In the genomic region with DNA sequence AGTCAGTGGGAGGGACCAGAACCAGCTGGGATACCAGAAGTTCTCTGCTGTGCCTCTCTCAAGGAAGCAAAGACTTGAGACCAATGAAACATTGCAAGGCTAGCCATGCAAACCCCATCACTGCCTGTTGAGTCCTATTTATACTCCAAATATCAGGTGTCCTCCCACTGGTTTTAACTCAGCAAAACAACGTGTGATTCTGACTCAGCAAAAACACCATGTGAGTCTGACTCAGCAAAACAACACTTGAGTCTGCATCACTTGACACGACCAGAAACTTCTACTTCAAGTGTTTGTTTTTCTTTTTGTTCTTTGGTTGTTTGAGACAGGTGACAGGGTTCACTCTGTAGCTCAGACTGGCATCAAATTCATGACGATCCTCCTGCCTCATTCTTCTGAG, we compare ENCODE assay signal across 33 mouse cellular contexts.
DNase-seq lines count a peak whose midpoint lies in the region; ATAC-seq and TF ChIP-seq lines count a peak whose summit lies in the region.
"Had no signal": no experiment of that assay in that cellular context is flagged by ENCODE, and none has a peak within 500 bp of the region (broad histone marks: within the 10 kb centered on the region; RNA-seq: fewer than 3 reads in every experiment).

No protein-coding gene starts in this region.

- no peak for TF ChIP-seq POLR2A in lung, adult 2 months (IDR thresholded peaks at IDR 0.05; ENCODE audit: borderline replicate concordance, extremely low read depth, low read depth, low read length)

- ATAC-seq in liver, embryonic 13.5 days (ENCODE audit: low read depth): peak; percentile 51; the same call in 1 of the 2 replicates
- peak; percentile 22; the same call in 1 of the 2 replicates for ATAC-seq in G1E (ENCODE audit: extremely low read depth, insufficient number of reproducible peaks, low FRiP score, poor library complexity, severe bottlenecking)
- ATAC-seq: forebrain, postnatal 0 days; hindbrain, embryonic 16.5 days; liver, postnatal 0 days; lung, postnatal 0 days; Patski had no signal

- no peak for TF ChIP-seq CTCF in G1E (IDR thresholded peaks at IDR 0.05; ENCODE audit: low read depth, low read length)
- TF ChIP-seq CTCF in lung, adult 2 months (IDR thresholded peaks at IDR 0.05; ENCODE audit: insufficient read depth, low read length): no peak

- H3K9me3 ChIP-seq in liver, embryonic 13.5 days (replicated peaks): no peaks in the 10 kb centered on the region
- peaks cover 32% of the 10 kb centered on the region for H3K9me3 ChIP-seq in G1E (replicated peaks)
- H3K9me3 ChIP-seq: forebrain, embryonic 12.5 days; kidney, embryonic 15.5 days had no signal

- H3K4me1 ChIP-seq in liver, embryonic 13.5 days (replicated peaks): no peaks in the 10 kb centered on the region
- no peaks in the 10 kb centered on the region for H3K4me1 ChIP-seq in G1E (ENCODE audit: insufficient read depth, low read depth, low read length)
- H3K4me1 ChIP-seq in lung, adult 2 months (ENCODE audit: control insufficient read depth, insufficient read depth, low read length): no peaks in the 10 kb centered on the region
- H3K4me1 ChIP-seq: forebrain, embryonic 12.5 days; kidney, embryonic 15.5 days; limb, embryonic 12.5 days had no signal

- no peak overlapping the region for H3K9ac ChIP-seq in liver, embryonic 13.5 days
- H3K9ac ChIP-seq: forebrain, embryonic 12.5 days; forebrain, postnatal 0 days; kidney, embryonic 15.5 days; limb, embryonic 12.5 days; liver, postnatal 0 days had no signal

- H3K36me3 ChIP-seq in liver, embryonic 13.5 days: no peaks in the 10 kb centered on the region
- H3K36me3 ChIP-seq in G1E (replicated peaks): no peaks in the 10 kb centered on the region
- H3K36me3 ChIP-seq: forebrain, embryonic 12.5 days; kidney, embryonic 15.5 days; limb, embryonic 12.5 days had no signal

- H3K27ac ChIP-seq in liver, embryonic 13.5 days: no peak overlapping the region
- H3K27ac ChIP-seq: forebrain, embryonic 12.5 days; heart, adult 2 months; kidney, embryonic 15.5 days; limb, embryonic 12.5 days; macrophage had no signal

- H3K4me3 ChIP-seq in liver, embryonic 13.5 days (replicated peaks): no peak overlapping the region
- H3K4me3 ChIP-seq in G1E (ENCODE audit: low read depth, low read length): no peak overlapping the region
- no peak overlapping the region for H3K4me3 ChIP-seq in lung, adult 2 months (replicated peaks; ENCODE audit: extremely low read depth, low read depth, low read length)
- H3K4me3 ChIP-seq: erythroblast, embryonic 14.5 days; forebrain, embryonic 12.5 days; heart, adult 2 months; kidney, embryonic 15.5 days; limb, embryonic 12.5 days had no signal

- H3K27me3 ChIP-seq in liver, embryonic 13.5 days: no peaks in the 10 kb centered on the region
- no peaks in the 10 kb centered on the region for H3K27me3 ChIP-seq in G1E (ENCODE audit: insufficient read depth, low read length)
- H3K27me3 ChIP-seq: forebrain, embryonic 12.5 days; kidney, embryonic 15.5 days; limb, embryonic 12.5 days; Patski had no signal

- DNase-seq in liver, embryonic 13.5 days: peak; percentile 18
- DNase-seq in liver (no peak), G1E (ENCODE audit: low spot score) (no peak), adipocyte (ENCODE audit: low spot score) (peak; percentile 2)
- DNase-seq in lung, adult 2 months: no peak
- no peak for DNase-seq in lung, postnatal 4 days
- no peak for DNase-seq in Muller cell, postnatal 12 days (ENCODE audit: inconsistent ontology term)
- DNase-seq: adrenal gland, adult 2 months; adrenal gland, postnatal 36 days; cerebellum, adult 2 months; cerebellum, postnatal 14 days; forebrain, postnatal 0 days; gastrocnemius, postnatal 36 days; heart, adult 2 months; heart, postnatal 14 days; kidney, adult 18-20 months; kidney, postnatal 36 days; layer of hippocampus, postnatal 36 days; liver, postnatal 0 days; midbrain, embryonic 14.5 days; retina, postnatal 1 day; right cerebral cortex, postnatal 25 days; spleen, adult 18-20 months; thymus, postnatal 14 days had no signal

- H3K4me2 ChIP-seq in liver, embryonic 13.5 days: no peak overlapping the region
- H3K4me2 ChIP-seq: forebrain, embryonic 12.5 days; kidney, embryonic 15.5 days; limb, embryonic 12.5 days; liver, embryonic 11.5 days had no signal

- 42% methylated on average over 3 of the region's 3 CpGs for WGBS in liver, embryonic 13.5 days (ENCODE audit: insufficient replicate concordance)
- 33% methylated on average over 3 of the region's 3 CpGs for WGBS in lung, adult 2 months

Comparison
In these comparisons a context has a peak if more than half of its experiments do, and no peak if none do; other contexts are left out.
1. DNase-seq: peak in liver, embryonic 13.5 days (single experiment) and adipocyte (single experiment); none in liver (single experiment), G1E (single experiment), lung, adult 2 months (single experiment), lung, postnatal 4 days (0 of 2) and Muller cell, postnatal 12 days (single experiment).